Mouse (Mus musculus): ENCODE measurements around the gene Pitpnm2. TPM values are rescaled to one million over a fixed set of nuclear protein-coding genes. Genes with fewer than 3 reads are reported as not detected.
"Not testable (repeated sequence)": the region's sequence is repeated elsewhere in the genome, so short reads cannot be mapped to it uniquely, and the experiment has no call there.

The Pitpnm2 gene
- total RNA-seq, 2 experiments from 2014 or later: 3.1 to 8.8 TPM

DNA sequence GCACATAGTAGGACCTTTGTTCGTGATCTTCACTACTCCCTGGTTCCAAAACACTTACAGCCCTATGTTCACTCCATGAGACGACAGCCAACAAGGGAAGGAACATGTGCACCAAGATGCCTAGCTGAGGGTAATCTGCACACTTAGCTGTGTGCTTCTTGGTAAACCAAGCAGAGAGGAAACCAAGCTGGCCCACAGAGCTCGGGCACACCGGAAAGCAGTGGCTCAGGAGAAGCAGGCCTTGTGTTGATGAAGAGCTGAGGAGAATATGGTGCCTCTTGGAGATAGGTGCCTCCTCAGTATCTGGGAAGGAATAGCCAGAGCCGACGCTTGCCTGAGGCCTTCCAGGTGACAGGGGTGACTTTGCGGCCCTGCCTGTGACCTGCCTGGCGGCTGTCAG lies 26.0 kb downstream of the Pitpnm2 start:
- ATAC-seq (replicated peaks; ENCODE audit: poor library complexity, severe bottlenecking): no peak

GRCm38 (mm10) chr5:124222696-124223095 lies 26.9 kb downstream of the Pitpnm2 start:
- no peak for ATAC-seq (replicated peaks; ENCODE audit: poor library complexity, severe bottlenecking)

GRCm38 (mm10) chr5:124221736-124222040 lies 27.9 kb downstream of the Pitpnm2 start:
- no peak for ATAC-seq (replicated peaks; ENCODE audit: poor library complexity, severe bottlenecking)

- no peak for ATAC-seq (replicated peaks; ENCODE audit: poor library complexity, severe bottlenecking)
Measured at GRCm38 (mm10) chr5:124221037-124221735, 28.4 kb downstream of the Pitpnm2 start.

DNA sequence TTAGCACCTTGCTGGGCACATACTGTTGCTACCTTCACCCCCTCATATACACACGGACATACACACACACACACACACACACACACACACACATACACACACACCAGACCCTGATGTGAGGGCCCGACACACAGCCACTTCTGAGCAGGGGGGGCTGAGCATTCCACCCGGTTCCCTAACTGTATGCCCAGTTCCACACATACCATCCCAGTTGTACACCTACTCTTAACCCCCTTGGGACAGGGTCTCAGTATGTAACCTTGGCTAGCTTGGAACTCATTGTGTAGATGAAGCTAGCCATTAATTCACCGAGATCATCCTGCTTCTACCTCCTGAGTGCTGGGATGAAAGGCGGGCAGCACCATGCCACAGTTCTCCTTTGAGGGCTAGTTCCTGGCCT lies 29.0 kb downstream of the Pitpnm2 start:
- no peak for ATAC-seq (replicated peaks; ENCODE audit: poor library complexity, severe bottlenecking)

DNA sequence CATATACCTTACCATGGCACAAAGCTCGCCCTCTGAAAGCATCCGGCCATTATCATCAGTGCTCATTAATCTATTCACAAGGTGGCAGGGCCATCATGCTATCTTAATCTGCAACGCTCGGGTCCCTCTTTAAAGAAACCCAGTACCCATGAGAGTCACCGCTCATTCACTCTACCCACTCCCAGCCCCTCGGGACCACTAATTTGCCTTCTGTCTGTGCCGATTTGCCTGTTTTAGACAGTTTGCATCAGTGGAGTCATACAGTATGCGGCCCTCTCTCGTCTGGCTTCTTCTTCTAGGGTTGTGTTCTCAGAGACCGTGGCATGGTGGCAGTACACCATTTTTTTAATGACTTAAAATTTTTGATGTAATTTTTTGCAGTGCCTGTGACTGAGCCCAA lies 30.1 kb downstream of the Pitpnm2 start:
- ATAC-seq (replicated peaks; ENCODE audit: poor library complexity, severe bottlenecking): no peak

DNA sequence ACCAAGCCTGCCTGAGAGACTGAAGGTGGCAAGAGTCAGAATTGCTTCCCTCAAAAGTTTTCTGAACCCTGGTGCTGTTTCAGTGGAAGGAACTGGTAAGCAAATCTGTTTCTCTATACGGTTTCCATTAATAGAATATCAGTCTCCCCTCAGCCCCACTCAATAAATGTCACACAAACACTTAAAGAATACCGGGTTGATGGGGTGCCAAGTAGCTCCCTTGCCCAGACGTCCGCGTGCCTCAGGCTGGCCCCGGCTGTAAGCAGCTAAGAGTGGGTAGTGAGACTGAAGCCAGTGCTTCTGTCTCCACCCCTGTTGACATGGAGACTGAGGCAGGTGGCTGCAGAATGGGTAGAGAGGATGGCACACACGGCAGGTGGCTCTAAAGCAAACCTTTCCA lies 30.6 kb downstream of the Pitpnm2 start:
- no peak for ATAC-seq (replicated peaks; ENCODE audit: poor library complexity, severe bottlenecking)

DNA sequence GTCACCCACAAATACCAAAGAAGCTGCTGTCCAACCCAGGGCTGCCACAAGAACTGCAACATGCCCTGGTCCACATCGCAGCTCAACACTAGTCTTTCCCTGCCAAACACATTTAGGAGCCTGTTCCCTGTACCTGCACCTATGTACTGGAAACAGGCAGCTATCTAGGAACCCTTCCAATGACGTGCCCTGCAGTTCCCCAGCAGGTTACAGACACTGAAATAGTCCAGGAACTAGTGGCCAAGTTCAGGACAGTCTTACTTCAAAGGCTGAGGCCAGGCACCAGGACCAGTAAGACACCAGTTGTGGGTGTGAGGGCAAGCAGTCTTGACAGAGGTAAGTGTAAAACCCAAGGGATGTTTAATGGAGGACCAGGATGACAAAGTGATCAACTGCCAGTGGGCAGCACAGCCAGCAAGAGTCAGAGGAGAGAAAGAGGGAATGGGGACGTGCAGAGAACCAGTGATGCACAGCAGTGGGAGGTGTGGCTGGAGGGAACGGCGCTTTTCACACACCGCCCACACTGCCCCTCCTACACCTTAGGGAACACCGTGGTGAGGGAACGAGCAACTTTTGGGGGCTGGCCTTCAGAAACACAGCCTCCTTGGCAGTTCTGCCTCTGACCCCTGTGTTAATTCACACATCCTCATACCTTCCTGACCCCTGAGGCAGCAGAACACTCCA lies 31.9 kb downstream of the Pitpnm2 start:
- no peak for ATAC-seq (replicated peaks; ENCODE audit: poor library complexity, severe bottlenecking)

- ATAC-seq (replicated peaks; ENCODE audit: poor library complexity, severe bottlenecking): not testable (repeated sequence)
Measured at GRCm38 (mm10) chr5:124217092-124217491, 32.5 kb downstream of the Pitpnm2 start.

GRCm38 (mm10) chr5:124216403-124216802 lies 33.2 kb downstream of the Pitpnm2 start:
- ATAC-seq (replicated peaks; ENCODE audit: poor library complexity, severe bottlenecking): no peak

- ATAC-seq (replicated peaks; ENCODE audit: poor library complexity, severe bottlenecking): no peak
Measured at GRCm38 (mm10) chr5:124215647-124216046, 33.9 kb downstream of the Pitpnm2 start.

- ATAC-seq (replicated peaks; ENCODE audit: poor library complexity, severe bottlenecking): peak; percentile 54; the same call in 1 of the 2 replicates
Measured at GRCm38 (mm10) chr5:124214516-124215145, 34.9 kb downstream of the Pitpnm2 start.

- no peak for ATAC-seq (replicated peaks; ENCODE audit: poor library complexity, severe bottlenecking)
Measured at GRCm38 (mm10) chr5:124213588-124214469, 35.7 kb downstream of the Pitpnm2 start.

DNA sequence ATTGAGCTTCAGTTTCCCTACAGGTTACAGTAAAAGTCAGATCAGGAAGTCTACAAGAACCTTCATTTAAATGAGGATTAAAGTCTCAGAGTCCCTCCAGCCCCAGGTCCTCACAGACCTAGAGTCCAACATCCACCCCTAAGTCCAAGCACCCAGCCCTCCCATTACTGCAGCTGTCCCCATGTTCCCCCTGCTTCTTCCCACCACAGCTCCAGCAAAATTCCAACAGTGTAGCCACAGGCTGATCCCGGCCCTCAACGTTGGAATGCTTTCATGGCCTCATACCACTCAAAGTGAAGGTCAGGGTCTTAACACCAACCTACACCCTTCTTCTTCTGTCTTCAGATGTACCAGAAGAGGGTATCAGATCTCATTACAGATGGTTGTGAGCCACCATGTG lies 37.9 kb downstream of the Pitpnm2 start:
- ATAC-seq (replicated peaks; ENCODE audit: poor library complexity, severe bottlenecking): no peak

DNA sequence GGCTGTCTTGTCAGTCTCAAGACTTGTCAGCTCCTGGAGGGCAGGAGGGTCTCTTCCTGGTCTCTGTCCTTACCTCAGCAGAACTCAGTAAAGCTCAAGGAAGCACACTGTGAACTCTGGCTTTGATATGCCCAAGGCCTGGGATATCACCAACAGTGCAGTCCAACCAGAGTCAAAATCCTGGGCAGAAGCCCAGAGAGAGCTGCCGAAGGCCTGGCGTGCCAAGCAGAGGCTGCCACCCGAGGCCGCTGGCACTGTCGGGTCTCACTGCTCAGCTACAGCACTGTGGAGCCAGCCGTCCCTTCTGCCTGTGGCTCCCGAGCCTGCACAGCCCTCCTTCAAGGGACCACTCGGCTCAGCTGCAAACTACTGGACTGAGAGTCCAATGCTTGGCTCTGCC lies 38.3 kb downstream of the Pitpnm2 start:
- no peak for ATAC-seq (replicated peaks; ENCODE audit: poor library complexity, severe bottlenecking)

DNA sequence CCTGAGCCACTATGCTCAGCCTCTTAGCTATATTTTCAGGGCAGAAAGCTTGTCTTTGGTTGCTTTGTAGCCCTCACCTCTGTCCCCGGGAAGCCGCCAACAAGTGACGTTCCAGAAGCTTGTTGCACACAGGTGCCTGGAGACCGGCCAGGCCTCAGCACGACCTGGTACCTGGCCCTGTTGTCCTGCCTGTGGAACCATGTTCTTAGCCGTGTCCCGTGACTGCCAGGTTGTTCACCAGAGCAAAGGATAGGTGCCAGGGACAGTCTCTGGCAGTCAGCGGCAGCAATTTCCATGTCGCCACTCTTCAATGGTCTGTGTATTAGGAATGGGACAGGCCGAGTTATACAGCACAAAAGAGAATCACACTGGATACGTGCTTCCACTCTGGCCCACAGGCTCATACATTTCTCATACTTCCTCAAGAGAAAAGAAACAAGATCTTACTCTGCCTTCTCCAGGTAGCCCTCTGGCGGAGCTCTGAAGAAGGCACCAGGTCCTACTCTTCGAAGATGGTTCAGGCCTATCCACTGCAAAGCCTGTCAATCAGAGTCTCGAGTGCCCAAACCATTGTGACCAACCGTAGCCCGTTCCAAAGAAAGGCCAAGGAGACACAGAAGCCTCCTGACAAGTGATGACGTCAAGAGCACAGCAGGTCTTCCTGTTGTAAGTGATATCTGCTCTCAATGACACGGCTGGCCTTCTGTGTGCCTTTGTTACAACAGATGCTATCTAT lies 39.1 kb downstream of the Pitpnm2 start:
- no peak for ATAC-seq (replicated peaks; ENCODE audit: poor library complexity, severe bottlenecking)

DNA sequence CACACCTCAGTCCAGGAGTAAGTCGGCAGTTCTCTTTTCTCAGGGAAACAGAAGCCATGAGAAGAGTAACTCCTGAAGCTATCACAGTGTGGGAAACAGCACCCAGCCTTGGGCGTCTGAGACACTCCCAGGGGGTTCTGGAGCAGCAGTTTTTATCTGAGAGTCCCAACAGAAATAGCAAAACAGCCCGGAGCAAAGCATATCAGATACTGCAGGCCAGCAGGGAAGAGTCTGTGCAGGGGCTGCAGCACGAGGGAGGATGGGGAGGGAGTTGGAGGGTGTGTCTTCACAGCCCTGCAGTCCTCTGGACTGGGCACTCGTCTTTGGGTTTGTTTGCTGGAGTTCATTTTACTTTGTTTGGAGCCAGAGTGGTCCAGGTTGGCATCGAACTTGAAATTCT lies 39.7 kb downstream of the Pitpnm2 start:
- ATAC-seq (replicated peaks; ENCODE audit: poor library complexity, severe bottlenecking): no peak

- ATAC-seq (replicated peaks; ENCODE audit: poor library complexity, severe bottlenecking): no peak
Measured at GRCm38 (mm10) chr5:124208030-124208429, 41.5 kb downstream of the Pitpnm2 start.

DNA sequence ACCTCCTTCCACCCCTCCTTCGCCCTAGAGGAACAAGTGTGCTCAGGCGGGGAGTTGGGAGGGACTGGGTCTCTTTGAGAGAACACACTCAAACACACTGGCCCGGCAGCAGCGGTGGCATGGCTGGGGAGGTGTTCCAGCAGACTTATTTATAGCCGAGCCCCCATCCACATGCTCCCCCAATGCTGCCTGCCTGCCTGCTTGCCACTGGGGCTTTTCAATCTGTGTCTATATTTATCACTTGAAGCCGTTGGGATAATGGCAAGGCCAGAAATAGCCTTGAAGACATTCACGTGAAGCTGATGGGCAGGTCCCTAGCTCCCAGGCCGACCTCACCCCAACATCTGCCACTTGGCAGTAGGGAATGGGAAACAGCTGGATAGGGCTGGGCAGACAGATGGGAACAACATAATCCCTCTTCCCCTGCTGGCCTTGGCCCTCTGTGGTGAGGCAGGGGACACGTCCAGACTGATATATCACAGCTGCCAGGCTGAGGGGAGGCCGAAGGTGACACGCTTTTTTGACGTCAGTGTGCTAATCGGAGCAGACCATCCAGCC lies 43.0 kb downstream of the Pitpnm2 start:
- ATAC-seq (replicated peaks; ENCODE audit: poor library complexity, severe bottlenecking): no peak

Measured in granulocyte monocyte progenitor cell, adult 5-6 weeks (primary cell).